7 mouse cellular contexts compared by ENCODE assay signal in the genomic region with DNA sequence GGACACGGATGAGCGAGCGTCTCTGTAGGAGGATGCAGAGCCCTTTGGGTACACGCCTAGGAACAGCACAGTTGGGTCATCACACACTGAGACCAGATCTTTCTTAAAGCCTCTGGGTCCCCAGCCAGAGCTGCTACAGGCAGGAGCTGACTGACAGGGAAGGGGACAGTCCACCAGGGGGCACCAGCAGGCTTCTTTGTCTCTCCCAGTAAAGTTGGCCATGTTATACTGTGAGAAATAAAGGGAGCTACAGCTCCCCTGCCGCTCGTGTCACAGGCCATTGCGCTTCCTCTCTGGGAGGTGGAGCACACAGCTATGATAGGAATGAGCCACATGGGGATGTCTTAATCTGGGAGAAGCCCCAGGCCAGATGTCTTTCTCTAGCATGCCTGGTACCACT. TPM values are rescaled to one million over a fixed set of nuclear protein-coding genes. Genes with fewer than 3 reads are reported as not detected.
A peak's percentile ranks its signal among the peaks of the same experiment; 100 is the strongest.
DNase-seq lines count a peak whose midpoint lies in the region; ATAC-seq lines count a peak whose summit lies in the region.

No protein-coding gene starts in this region.

- intact Hi-C loops in gastrocnemius, postnatal 36 days (cut with DNase I), result loop anchor here (2.0 to 10.0 kb wide), 3 partner anchors 202 to 438 kb away; no protein-coding TSS in a partner anchor
- intact Hi-C loops in left cerebral cortex, postnatal 36 days (cut with DNase I), result loop anchor here (1.0 to 10.0 kb wide), 4 partner anchors 201 to 568 kb away; no protein-coding TSS in a partner anchor

- peak; percentile 84 to 89 for DNase-seq in adrenal gland, adult 18-20 months (ENCODE audit: low spot score in 2 of 2)
- DNase-seq in embryo, embryonic 10.5 days (ENCODE audit: low spot score), result peak; percentile 94
- peak; percentile 83 to 84 for DNase-seq in gastrocnemius, postnatal 36 days
- peak; percentile 78 to 82 for DNase-seq in left cerebral cortex, postnatal 36 days (ENCODE audit: low spot score in 2 of 2)
- peak; percentile 95 for DNase-seq in midbrain, embryonic 14.5 days
- peak; percentile 51 to 85 for DNase-seq in spleen, postnatal 10 days (ENCODE audit: low spot score in 2 of 2)

- H3K27ac ChIP-seq in intestine, embryonic 16.5 days (ENCODE audit: low read length), result peak overlapping the region; percentile 27; the same call in 1 of the 2 replicates
- no peak overlapping the region for H3K27ac ChIP-seq in midbrain, embryonic 14.5 days (replicated peaks; ENCODE audit: low read depth, low read length)

- H3K4me1 ChIP-seq in intestine, embryonic 16.5 days (ENCODE audit: control insufficient read depth, insufficient read depth, low read length), result peaks cover 17% of the 10 kb centered on the region
- H3K4me1 ChIP-seq in midbrain, embryonic 14.5 days (ENCODE audit: control insufficient read depth, insufficient read depth, low read length), result peaks cover 10% of the 10 kb centered on the region; the same call in 1 of the 2 replicates

- no peaks in the 10 kb centered on the region for H3K27me3 ChIP-seq in intestine, embryonic 16.5 days (replicated peaks; ENCODE audit: control insufficient read depth, insufficient read depth, low read length)
- H3K27me3 ChIP-seq in midbrain, embryonic 14.5 days (ENCODE audit: control insufficient read depth, insufficient read depth, low read length), result no peaks in the 10 kb centered on the region

- peak; percentile 77 for ATAC-seq in intestine, embryonic 16.5 days
- peak; percentile 70 for ATAC-seq in midbrain, embryonic 14.5 days (ENCODE audit: low FRiP score, low TSS enrichment)

- peak overlapping the region; percentile 41; the same call in 1 of the 2 replicates for H3K9ac ChIP-seq in intestine, embryonic 16.5 days (ENCODE audit: low read depth, low read length)
- H3K9ac ChIP-seq in midbrain, embryonic 14.5 days (replicated peaks; ENCODE audit: low read length), result no peak overlapping the region

- H3K9me3 ChIP-seq in intestine, embryonic 16.5 days (ENCODE audit: control insufficient read depth, low read length), result no peaks in the 10 kb centered on the region
- no peaks in the 10 kb centered on the region for H3K9me3 ChIP-seq in midbrain, embryonic 14.5 days (ENCODE audit: control insufficient read depth, low read length)

- H3K4me3 ChIP-seq in intestine, embryonic 16.5 days (ENCODE audit: low read length), result no peak overlapping the region
- H3K4me3 ChIP-seq in midbrain, embryonic 14.5 days (replicated peaks; ENCODE audit: low read depth, low read length), result no peak overlapping the region

- WGBS in intestine, embryonic 16.5 days, result 21% methylated on average over 7 of the region's 7 CpGs
- WGBS in midbrain, embryonic 14.5 days, result 6% methylated on average over 7 of the region's 7 CpGs

- H3K36me3 ChIP-seq in intestine, embryonic 16.5 days (ENCODE audit: control insufficient read depth, insufficient read depth, low read length), result no peaks in the 10 kb centered on the region
- no peaks in the 10 kb centered on the region for H3K36me3 ChIP-seq in midbrain, embryonic 14.5 days (ENCODE audit: control insufficient read depth, insufficient read depth, low read length)

- H3K4me2 ChIP-seq in intestine, embryonic 16.5 days (ENCODE audit: low read depth, low read length), result no peak overlapping the region
- no peak overlapping the region for H3K4me2 ChIP-seq in midbrain, embryonic 14.5 days (ENCODE audit: low read length)

RNA-seq across cellular contexts. Expression of a gene that starts 29.7 kb away (rescaled TPM):
- total RNA-seq in adrenal gland, adult 18-20 months (2021), result 10 to 100 TPM; 51.6 to 83.8 TPM
- total RNA-seq in gastrocnemius, postnatal 36 days (2021), result 1 to 10 TPM; 4.7 to 8.0 TPM
- 49.3 and 52.1 TPM in 2 replicates for polyA plus RNA-seq in intestine, embryonic 16.5 days (2015; fragmentation: Nextera tagmentation; extraction: Ambion mirVana)
- total RNA-seq in left cerebral cortex, postnatal 36 days (2021), result 10 to 100 TPM; 82.3 to 99.8 TPM
- polyA plus RNA-seq in midbrain, embryonic 14.5 days (2014; fragmentation: Nextera tagmentation; extraction: Ambion mirVana), result 122 and 165 TPM in 2 replicates

Comparison
In these comparisons a context has a peak if more than half of its experiments do, and no peak if none do; other contexts are left out.
1. RNA of a gene that starts 29.7 kb away (total RNA-seq): 82.3 to 99.8 TPM in left cerebral cortex, postnatal 36 days and 51.6 to 83.8 TPM in adrenal gland, adult 18-20 months; 4.7 to 8.0 TPM in gastrocnemius, postnatal 36 days; every median in the first group is over 4 times any median in the second.
2. Peak in every context shown above with its lines, with median percentiles within 50 percentile points of each other: DNase-seq.